Mouse (Mus musculus): Measurements from ENCODE around the gene Zbed3. TPM values are rescaled to one million over a fixed set of nuclear protein-coding genes. Genes with fewer than 3 reads are reported as not detected.
A peak's percentile ranks its signal among the peaks of the same experiment; 100 is the strongest.

Zbed3 gene
- polyA plus RNA-seq, 1 experiment from 2014 or later = 51.3 TPM

- H3K9me3 ChIP-seq = no peaks in the 10 kb centered on the region
- no peaks in the 10 kb centered on the region for H3K36me3 ChIP-seq
- H3K4me3 ChIP-seq (replicated peaks) = peak overlapping the region; percentile 82
- H3K4me1 ChIP-seq = peaks cover 16% of the 10 kb centered on the region
- no peaks in the 10 kb centered on the region for H3K27me3 ChIP-seq (replicated peaks)
- peak overlapping the region; percentile 98 for H3K9ac ChIP-seq
- 24% methylated on average over 15 of the region's 15 CpGs for WGBS
- peak overlapping the region; percentile 99 for H3K27ac ChIP-seq
- ATAC-seq (ENCODE audit: insufficient read depth, low FRiP score, low read depth) = no peak
- peak overlapping the region; percentile 85 for H3K4me2 ChIP-seq
Measured at GRCm38 (mm10) chr13:95323950-95324625, 676 bp downstream of the Zbed3 start.

- Histone ChIP-seq H3K27me3 (replicated peaks) (no peaks in the 10 kb centered on the region), H3K4me2 (peak overlapping the region; percentile 85), H3K9ac (peak overlapping the region; percentile 98), H3K4me1 (peaks cover 20% of the 10 kb centered on the region), H3K27ac (peak overlapping the region; percentile 99), H3K9me3 (no peaks in the 10 kb centered on the region), H3K36me3 (no peaks in the 10 kb centered on the region), H3K4me3 (replicated peaks) (peak overlapping the region; percentile 82)
- no peak for ATAC-seq (ENCODE audit: insufficient read depth, low FRiP score, low read depth)
- WGBS = under 1% methylated on average over 22 of the region's 22 CpGs
Measured at GRCm38 (mm10) chr13:95324626-95325079, 1.2 kb downstream of the Zbed3 start.

GRCm38 (mm10) chr13:95325080-95325906, 1.9 kb downstream of the Zbed3 start:
- Histone ChIP-seq H3K9ac (peak overlapping the region; percentile 98), H3K27ac (peak overlapping the region; percentile 99), H3K4me2 (peak overlapping the region; percentile 85), H3K4me1 (peaks cover 20% of the 10 kb centered on the region), H3K4me3 (replicated peaks) (peak overlapping the region; percentile 82), H3K27me3 (replicated peaks) (no peaks in the 10 kb centered on the region), H3K9me3 (no peaks in the 10 kb centered on the region), H3K36me3 (no peaks in the 10 kb centered on the region)
- peak; percentile 66 for ATAC-seq (ENCODE audit: insufficient read depth, low FRiP score, low read depth)
- 1% methylated on average over 63 of the region's 63 CpGs for WGBS

- WGBS = 6% methylated on average over 5 of the region's 5 CpGs
Measured at GRCm38 (mm10) chr13:95325907-95326550, 2.6 kb downstream of the Zbed3 start.

GRCm38 (mm10) chr13:95326611-95327344, 3.4 kb downstream of the Zbed3 start:
- peak overlapping the region; percentile 85 for H3K4me2 ChIP-seq
- H3K9me3 ChIP-seq = no peaks in the 10 kb centered on the region
- ATAC-seq (ENCODE audit: insufficient read depth, low FRiP score, low read depth) = no peak
- peak overlapping the region; percentile 82 for H3K4me3 ChIP-seq (replicated peaks)
- peak overlapping the region; percentile 99 for H3K27ac ChIP-seq
- H3K9ac ChIP-seq = peak overlapping the region; percentile 20; the same call in 1 of the 2 replicates
- no peaks in the 10 kb centered on the region for H3K27me3 ChIP-seq (replicated peaks)
- H3K36me3 ChIP-seq = no peaks in the 10 kb centered on the region
- peaks cover 20% of the 10 kb centered on the region for H3K4me1 ChIP-seq
- 8% methylated on average over 21 of the region's 21 CpGs for WGBS

More at GRCm38 (mm10) chr13:95325907-95326550, 2.6 kb downstream of the Zbed3 start:
- H3K4me2 ChIP-seq = peak overlapping the region; percentile 85
- no peak for ATAC-seq (ENCODE audit: insufficient read depth, low FRiP score, low read depth)
- H3K9ac ChIP-seq = peak overlapping the region; percentile 98; the same call in 1 of the 2 replicates
- peaks cover 20% of the 10 kb centered on the region for H3K4me1 ChIP-seq
- H3K9me3 ChIP-seq = no peaks in the 10 kb centered on the region
- H3K27ac ChIP-seq = peak overlapping the region; percentile 99
- peak overlapping the region; percentile 82 for H3K4me3 ChIP-seq (replicated peaks)
- no peaks in the 10 kb centered on the region for H3K27me3 ChIP-seq (replicated peaks)
- no peaks in the 10 kb centered on the region for H3K36me3 ChIP-seq

GRCm38 (mm10) chr13:95327345-95327741, 3.9 kb downstream of the Zbed3 start:
- H3K9ac ChIP-seq = peak overlapping the region; percentile 20; the same call in 1 of the 2 replicates
- WGBS = 10% methylated on average over 5 of the region's 5 CpGs
- H3K27ac ChIP-seq = peak overlapping the region; percentile 60
- no peaks in the 10 kb centered on the region for H3K36me3 ChIP-seq
- no peaks in the 10 kb centered on the region for H3K27me3 ChIP-seq (replicated peaks)
- no peaks in the 10 kb centered on the region for H3K9me3 ChIP-seq
- H3K4me3 ChIP-seq (replicated peaks) = peak overlapping the region; percentile 82
- peak overlapping the region; percentile 85 for H3K4me2 ChIP-seq
- no peak for ATAC-seq (ENCODE audit: insufficient read depth, low FRiP score, low read depth)
- H3K4me1 ChIP-seq = peaks cover 20% of the 10 kb centered on the region

GRCm38 (mm10) chr13:95328767-95329166, 5.4 kb downstream of the Zbed3 start:
- Histone ChIP-seq H3K9me3 (no peaks in the 10 kb centered on the region), H3K4me3 (replicated peaks) (no peak overlapping the region), H3K36me3 (no peaks in the 10 kb centered on the region), H3K4me1 (peaks cover 20% of the 10 kb centered on the region), H3K9ac (no peak overlapping the region), H3K4me2 (no peak overlapping the region), H3K27ac (no peak overlapping the region), H3K27me3 (replicated peaks) (no peaks in the 10 kb centered on the region)
- no peak for ATAC-seq (ENCODE audit: insufficient read depth, low FRiP score, low read depth)
- 76% methylated on average over 11 of the region's 11 CpGs for WGBS

- Histone ChIP-seq H3K9me3 (no peaks in the 10 kb centered on the region), H3K36me3 (no peaks in the 10 kb centered on the region), H3K27me3 (replicated peaks) (no peaks in the 10 kb centered on the region), H3K4me1 (peaks cover 20% of the 10 kb centered on the region), H3K9ac (no peak overlapping the region), H3K4me2 (no peak overlapping the region), H3K4me3 (replicated peaks) (no peak overlapping the region), H3K27ac (no peak overlapping the region)
- 58% methylated on average over 11 of the region's 11 CpGs for WGBS
- ATAC-seq (ENCODE audit: insufficient read depth, low FRiP score, low read depth) = no peak
Measured at GRCm38 (mm10) chr13:95330507-95330906, 7.1 kb downstream of the Zbed3 start.

GRCm38 (mm10) chr13:95332086-95332899, 8.9 kb downstream of the Zbed3 start:
- peaks cover 12% of the 10 kb centered on the region for H3K4me1 ChIP-seq
- no peaks in the 10 kb centered on the region for H3K9me3 ChIP-seq
- H3K4me3 ChIP-seq (replicated peaks) = no peak overlapping the region
- no peak overlapping the region for H3K9ac ChIP-seq
- H3K27ac ChIP-seq = peak overlapping the region; percentile 54; the same call in 1 of the 2 replicates
- WGBS = 73% methylated on average over 11 of the region's 11 CpGs
- H3K27me3 ChIP-seq (replicated peaks) = no peaks in the 10 kb centered on the region
- peaks cover 12% of the 10 kb centered on the region for H3K36me3 ChIP-seq
- H3K4me2 ChIP-seq = no peak overlapping the region
- peak; percentile 53; the same call in 1 of the 2 replicates for ATAC-seq (ENCODE audit: insufficient read depth, low FRiP score, low read depth)

GRCm38 (mm10) chr13:95336122-95336677, 12.8 kb downstream of the Zbed3 start:
- H3K36me3 ChIP-seq = peaks cover 27% of the 10 kb centered on the region
- ATAC-seq (ENCODE audit: insufficient read depth, low FRiP score, low read depth) = no peak
- 0 out of 2 replicates have a peak overlapping the region, but pooled peaks have one; percentile 2 for H3K4me2 ChIP-seq
- no peak overlapping the region for H3K4me3 ChIP-seq (replicated peaks)
- no peaks in the 10 kb centered on the region for H3K27me3 ChIP-seq (replicated peaks)
- H3K9me3 ChIP-seq = no peaks in the 10 kb centered on the region
- no peak overlapping the region for H3K9ac ChIP-seq
- WGBS = 74% methylated on average over 40 of the region's 40 CpGs
- no peak overlapping the region for H3K27ac ChIP-seq
- no peaks in the 10 kb centered on the region for H3K4me1 ChIP-seq
